24 mouse cellular contexts compared by ENCODE assay signal in the genomic region with DNA sequence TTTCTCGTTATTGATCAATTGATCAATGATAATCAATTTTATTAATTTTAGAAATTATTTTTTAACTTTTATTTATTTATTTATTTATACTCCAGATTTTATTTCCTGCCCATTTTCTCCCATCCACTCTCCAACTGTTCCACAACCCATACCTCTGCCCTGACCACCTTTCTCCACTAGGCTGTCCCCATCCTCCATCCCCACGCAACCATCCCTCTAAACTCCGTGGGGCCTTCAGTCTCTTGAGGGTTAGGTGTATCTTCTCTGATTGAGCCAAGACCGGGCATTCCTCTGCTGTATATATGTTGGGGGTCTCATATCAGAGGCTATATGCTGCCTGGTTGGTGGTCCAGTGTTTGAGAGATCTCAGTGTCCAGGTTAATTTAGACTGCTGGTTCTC. TPM values are rescaled to one million over a fixed set of nuclear protein-coding genes. Genes with fewer than 3 reads are reported as not detected.
"Had no signal": no experiment of that assay in that cellular context is flagged by ENCODE, and none has a peak within 500 bp of the region (broad histone marks: within the 10 kb centered on the region; RNA-seq: fewer than 3 reads in every experiment).

No protein-coding gene starts in this region.

- H3K27ac ChIP-seq: liver, embryonic 12.5 days; liver, embryonic 14.5 days; midbrain, embryonic 12.5 days; neural tube, embryonic 13.5 days; neural tube, embryonic 15.5 days had no signal

- H3K36me3 ChIP-seq: liver, embryonic 12.5 days; midbrain, embryonic 12.5 days; neural tube, embryonic 13.5 days; neural tube, embryonic 15.5 days had no signal

- H3K4me1 ChIP-seq: liver, embryonic 12.5 days; midbrain, embryonic 12.5 days; neural tube, embryonic 13.5 days; neural tube, embryonic 15.5 days had no signal

- H3K9me3 ChIP-seq: liver, embryonic 12.5 days; midbrain, embryonic 12.5 days; neural tube, embryonic 13.5 days; neural tube, embryonic 15.5 days had no signal

- H3K27me3 ChIP-seq: liver, embryonic 12.5 days; midbrain, embryonic 12.5 days; neural tube, embryonic 13.5 days; neural tube, embryonic 15.5 days had no signal

- ATAC-seq: liver, embryonic 12.5 days had no signal

- H3K4me3 ChIP-seq: liver, embryonic 12.5 days; midbrain, embryonic 12.5 days; myocyte; neural tube, embryonic 13.5 days; neural tube, embryonic 15.5 days had no signal

- H3K4me2 ChIP-seq: liver, embryonic 12.5 days; lung, embryonic 14.5 days; midbrain, embryonic 12.5 days; neural tube, embryonic 13.5 days; neural tube, embryonic 15.5 days had no signal

- DNase-seq: lung, adult 18-20 months; lung, embryonic 14.5 days; lung, postnatal 10 days; lung, postnatal 4 days; retina, postnatal 1 day; right cerebral cortex, adult 18-20 months; right cerebral cortex, postnatal 25 days; right cerebral cortex, postnatal 4 days; spleen, adult 18-20 months; thymus, adult 18-20 months; thymus, postnatal 14 days; thymus, postnatal 36 days had no signal

- H3K9ac ChIP-seq: liver, embryonic 12.5 days; liver, embryonic 14.5 days; lung, embryonic 14.5 days; midbrain, embryonic 12.5 days; neural tube, embryonic 13.5 days; neural tube, embryonic 15.5 days had no signal

RNA-seq across cellular contexts. Expression of a gene that starts 31.7 kb away (rescaled TPM):
- polyA plus RNA-seq: liver, embryonic 12.5 days; liver, embryonic 14.5 days; liver, embryonic 16.5 days; lung, embryonic 14.5 days; lung, embryonic 16.5 days; midbrain, embryonic 12.5 days; myocyte; neural tube, embryonic 13.5 days; neural tube, embryonic 15.5 days; small intestine, adult 2 months; stomach, embryonic 14.5 days; stomach, embryonic 16.5 days; thymus, postnatal 0 days had no signal
